Mouse (Mus musculus): Measurements from ENCODE around the gene Mief2.

Gene Mief2

GRCm38 (mm10) chr11:60776829-60777740 is 48.9 kb downstream of the Mief2 start, which contains the start of the genes Top3a and Smcr8:
Gene Top3a (minus strand): TSS chr11:60777365.
Gene Smcr8 (plus strand): TSS chr11:60777524.
- peak; percentile 90 to 93 for DNase-seq (ENCODE audit: low spot score in 2 of 2)

DNA sequence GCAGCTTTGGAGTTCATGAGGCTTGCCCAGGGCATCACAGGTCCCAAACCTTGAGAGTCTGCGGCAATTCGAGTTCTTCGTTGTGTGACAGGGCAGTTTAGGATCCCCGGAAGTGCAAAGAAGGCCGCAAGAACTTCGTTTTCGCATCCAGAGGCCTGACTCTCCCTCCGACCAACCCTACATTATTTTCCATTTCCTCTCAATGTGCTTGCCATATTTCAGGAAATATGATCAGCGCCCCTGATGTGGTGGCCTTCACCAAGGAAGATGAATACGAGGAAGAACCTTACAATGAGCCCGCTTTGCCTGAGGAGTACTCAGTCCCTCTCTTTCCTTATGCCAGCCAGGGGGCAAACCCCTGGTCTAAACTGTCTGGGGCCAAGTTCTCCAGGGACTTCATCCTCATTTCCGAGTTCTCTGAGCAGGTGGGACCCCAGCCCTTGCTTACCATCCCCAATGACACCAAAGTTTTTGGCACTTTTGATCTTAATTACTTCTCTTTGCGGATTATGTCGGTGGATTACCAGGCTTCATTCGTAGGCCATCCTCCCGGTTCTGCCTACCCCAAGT is 49.7 kb downstream of the Mief2 start:
- DNase-seq (ENCODE audit: low spot score in 2 of 2), result no peak

- no peak for DNase-seq (ENCODE audit: low spot score in 2 of 2)
Measured at GRCm38 (mm10) chr11:60779673-60780189, 51.5 kb downstream of the Mief2 start.
